Mouse (Mus musculus): Measurements from ENCODE around the gene Ndufb10. TPM values are rescaled to one million over a fixed set of nuclear protein-coding genes. Genes with fewer than 3 reads are reported as not detected.
A peak's percentile ranks its signal among the peaks of the same experiment; 100 is the strongest.

Ndufb10 gene
- polyA plus RNA-seq, 1 experiment: 106 TPM

DNA sequence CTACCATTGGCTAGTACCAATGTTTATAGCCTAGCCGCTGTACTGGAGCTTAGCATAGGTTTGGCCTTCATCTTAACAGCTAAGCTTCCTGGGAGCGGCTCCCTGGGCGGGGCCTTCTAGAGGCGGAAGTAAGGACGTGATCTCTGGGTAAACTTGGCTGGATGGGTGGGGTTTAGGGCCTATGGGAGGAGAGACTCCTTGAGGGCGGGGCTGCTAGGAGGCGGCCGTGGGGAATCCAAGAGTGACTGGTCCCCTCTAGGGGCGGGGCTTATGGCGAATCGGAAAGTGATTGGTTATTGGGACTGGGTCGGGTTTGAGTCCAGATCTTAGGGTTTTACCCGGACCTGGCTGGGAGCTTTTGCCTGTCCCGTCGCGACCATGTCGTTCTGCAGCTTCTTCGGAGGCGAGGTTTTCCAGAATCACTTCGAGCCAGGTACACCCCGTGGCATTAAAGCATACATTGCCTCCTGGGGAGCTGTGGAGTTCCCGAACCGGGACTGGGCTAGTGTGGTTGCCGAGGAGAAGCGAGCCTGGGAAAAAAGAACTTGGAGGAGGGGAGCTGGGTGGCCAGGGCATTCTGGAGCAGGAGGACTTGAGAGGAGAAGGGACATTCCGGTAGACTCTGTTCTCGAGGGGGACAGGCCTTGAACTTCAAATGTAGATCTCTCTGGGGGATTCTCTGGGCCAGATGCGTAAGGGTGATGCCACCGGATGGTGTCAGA lies 12.2 kb upstream of the Ndufb10 start, which contains the start of gene Msrb1:
Gene Msrb1 (plus strand): TSS at position 313 of the 722 bp plus-strand sequence.
- Histone ChIP-seq H3K9me3 (ENCODE audit: control insufficient read depth, low read length) (no peaks in the 10 kb centered on the region), H3K27me3 (ENCODE audit: control insufficient read depth) (no peaks in the 10 kb centered on the region), H3K36me3 (ENCODE audit: control insufficient read depth) (peaks cover 18% of the 10 kb centered on the region), H3K4me3 (replicated peaks) (peak within 1 kb of the TSS; percentile 87), H3K4me1 (ENCODE audit: control insufficient read depth) (peaks cover 40% of the 10 kb centered on the region)
- no peak for TF ChIP-seq TAL1 (IDR thresholded peaks at IDR 0.05; ENCODE audit: low read length)
- no peak for TF ChIP-seq GATA1 (IDR thresholded peaks at IDR 0.05; ENCODE audit: low read length)

DNA sequence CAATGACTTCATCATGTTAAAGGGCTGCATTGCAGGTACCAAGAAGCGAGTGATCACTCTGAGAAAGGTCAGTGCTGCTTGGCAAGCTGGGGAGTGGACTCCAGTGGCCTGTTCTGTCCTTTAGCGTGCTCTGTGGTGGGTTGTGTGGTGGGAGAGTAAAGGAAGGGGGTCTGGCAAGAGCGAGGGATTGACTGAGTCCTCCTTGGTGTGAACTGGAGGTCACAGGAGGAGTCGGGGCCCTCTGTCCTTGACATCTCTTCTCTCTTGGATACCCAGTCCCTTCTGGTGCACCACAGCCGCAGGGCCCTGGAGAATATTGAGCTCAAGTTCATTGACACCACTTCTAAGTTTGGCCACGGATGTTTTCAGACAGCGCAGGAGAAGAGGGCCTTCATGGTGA lies 11.2 kb upstream of the Ndufb10 start:
- no peaks in the 10 kb centered on the region for H3K27me3 ChIP-seq (ENCODE audit: control insufficient read depth)
- no peak for TF ChIP-seq GATA1 (IDR thresholded peaks at IDR 0.05; ENCODE audit: low read length)
- TF ChIP-seq TAL1 (IDR thresholded peaks at IDR 0.05; ENCODE audit: low read length): no peak
- H3K4me3 ChIP-seq (replicated peaks): peak overlapping the region; percentile 87
- no peaks in the 10 kb centered on the region for H3K9me3 ChIP-seq (ENCODE audit: control insufficient read depth, low read length)
- peaks cover 12% of the 10 kb centered on the region for H3K36me3 ChIP-seq (ENCODE audit: control insufficient read depth)
- peaks cover 40% of the 10 kb centered on the region for H3K4me1 ChIP-seq (ENCODE audit: control insufficient read depth)

DNA sequence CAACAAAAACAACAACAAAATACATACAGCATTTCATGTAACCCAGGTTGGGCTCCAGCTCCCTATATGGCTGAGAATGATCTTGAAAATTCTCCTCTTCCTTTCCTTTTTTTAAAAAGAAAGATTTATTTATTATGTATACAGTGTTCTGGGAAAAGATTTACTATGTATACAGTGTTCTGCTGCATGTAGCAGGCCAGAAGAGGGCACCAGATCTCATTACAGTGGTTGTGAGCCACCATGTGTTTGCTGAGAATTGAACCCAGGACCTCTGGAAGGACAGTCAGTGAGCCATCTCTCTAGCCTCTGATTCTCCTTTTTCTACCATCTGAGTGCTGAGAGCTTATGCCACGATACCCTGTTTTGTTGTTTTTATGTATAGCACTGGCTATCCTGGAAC lies 10.2 kb upstream of the Ndufb10 start:
- no peaks in the 10 kb centered on the region for H3K27me3 ChIP-seq (ENCODE audit: control insufficient read depth)
- H3K36me3 ChIP-seq (ENCODE audit: control insufficient read depth): peaks cover 4% of the 10 kb centered on the region
- no peak overlapping the region for H3K4me3 ChIP-seq (replicated peaks)
- peaks cover 37% of the 10 kb centered on the region for H3K4me1 ChIP-seq (ENCODE audit: control insufficient read depth)
- H3K9me3 ChIP-seq (ENCODE audit: control insufficient read depth, low read length): no peaks in the 10 kb centered on the region
- TF ChIP-seq TAL1 (IDR thresholded peaks at IDR 0.05; ENCODE audit: low read length) (no peak), GATA1 (IDR thresholded peaks at IDR 0.05; ENCODE audit: low read length) (no peak)

DNA sequence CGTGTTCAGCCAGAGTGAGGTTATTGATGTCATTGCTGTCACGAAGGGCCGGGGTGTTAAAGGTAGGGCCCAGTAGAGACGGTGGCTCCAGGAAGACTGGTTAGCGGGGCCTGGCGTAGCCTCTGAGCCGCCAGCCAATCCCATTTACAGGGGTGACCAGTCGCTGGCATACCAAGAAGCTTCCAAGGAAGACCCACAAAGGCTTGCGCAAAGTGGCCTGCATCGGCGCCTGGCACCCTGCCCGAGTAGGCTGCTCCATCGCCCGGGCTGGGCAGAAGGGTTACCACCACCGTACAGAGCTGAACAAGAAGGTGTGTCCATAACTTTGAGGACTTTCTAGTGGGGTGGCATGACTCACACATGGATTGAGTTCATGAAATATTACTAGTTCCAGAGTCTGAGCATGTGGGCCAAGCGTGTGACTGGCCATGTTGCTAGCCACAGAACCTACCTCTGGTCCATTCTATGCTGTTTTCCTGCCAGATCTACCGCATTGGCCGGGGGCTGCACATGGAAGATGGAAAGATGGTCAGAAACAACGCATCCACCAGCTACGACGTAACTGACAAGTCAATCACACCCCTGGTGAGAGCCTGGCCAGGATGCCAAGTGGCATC lies 9.3 kb upstream of the Ndufb10 start:
- Histone ChIP-seq H3K9me3 (ENCODE audit: control insufficient read depth, low read length) (no peaks in the 10 kb centered on the region), H3K4me1 (ENCODE audit: control insufficient read depth) (peaks cover 34% of the 10 kb centered on the region), H3K4me3 (replicated peaks) (no peak overlapping the region), H3K27me3 (ENCODE audit: control insufficient read depth) (no peaks in the 10 kb centered on the region), H3K36me3 (ENCODE audit: control insufficient read depth) (no peaks in the 10 kb centered on the region)
- TF ChIP-seq TAL1 (IDR thresholded peaks at IDR 0.05; ENCODE audit: low read length) (no peak), GATA1 (IDR thresholded peaks at IDR 0.05; ENCODE audit: low read length) (no peak)

DNA sequence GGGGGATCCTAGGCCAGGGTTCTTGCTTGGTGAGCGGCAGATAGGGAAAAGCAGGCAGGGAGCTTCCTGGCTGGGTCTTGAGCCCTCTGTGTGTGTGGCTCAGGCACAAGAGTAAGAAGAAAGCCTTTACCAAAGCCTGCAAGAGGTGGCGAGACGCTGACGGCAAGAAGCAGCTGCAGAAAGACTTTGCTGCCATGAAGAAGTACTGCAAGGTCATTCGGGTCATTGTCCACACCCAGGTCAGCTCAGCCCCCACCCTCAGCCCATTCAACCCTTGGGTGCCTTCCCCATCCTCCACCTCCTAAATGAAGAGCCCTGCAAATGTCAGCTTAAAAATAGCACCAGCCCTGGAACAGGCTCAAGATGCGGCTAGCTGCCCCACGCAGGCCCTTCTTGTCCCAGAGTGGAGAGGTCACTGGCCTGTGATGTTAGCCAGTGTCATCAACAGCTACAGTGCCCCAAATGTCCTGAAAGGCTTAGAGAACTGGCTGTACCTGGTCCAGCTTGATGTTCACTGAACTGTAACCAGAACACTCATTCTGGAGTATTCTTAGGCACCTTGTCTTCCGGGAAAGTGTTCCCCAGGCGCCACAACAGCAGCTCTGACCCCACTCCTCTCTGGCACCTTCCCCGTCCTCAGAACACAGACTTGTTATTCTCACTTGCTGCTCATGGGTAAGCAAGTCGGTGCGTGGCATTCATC lies 8.1 kb upstream of the Ndufb10 start:
- H3K4me3 ChIP-seq (replicated peaks): no peak overlapping the region
- H3K36me3 ChIP-seq (ENCODE audit: control insufficient read depth): no peaks in the 10 kb centered on the region
- no peaks in the 10 kb centered on the region for H3K9me3 ChIP-seq (ENCODE audit: control insufficient read depth, low read length)
- H3K27me3 ChIP-seq (ENCODE audit: control insufficient read depth): peaks cover 6% of the 10 kb centered on the region
- H3K4me1 ChIP-seq (ENCODE audit: control insufficient read depth): peaks cover 26% of the 10 kb centered on the region
- TF ChIP-seq TAL1 (IDR thresholded peaks at IDR 0.05; ENCODE audit: low read length): no peak
- TF ChIP-seq GATA1 (IDR thresholded peaks at IDR 0.05; ENCODE audit: low read length): no peak

- peaks cover 19% of the 10 kb centered on the region for H3K4me1 ChIP-seq (ENCODE audit: control insufficient read depth)
- no peaks in the 10 kb centered on the region for H3K36me3 ChIP-seq (ENCODE audit: control insufficient read depth)
- peaks cover 6% of the 10 kb centered on the region for H3K27me3 ChIP-seq (ENCODE audit: control insufficient read depth)
- no peak overlapping the region for H3K4me3 ChIP-seq (replicated peaks)
- TF ChIP-seq TAL1 (IDR thresholded peaks at IDR 0.05; ENCODE audit: low read length) (no peak), GATA1 (IDR thresholded peaks at IDR 0.05; ENCODE audit: low read length) (no peak)
- H3K9me3 ChIP-seq (ENCODE audit: control insufficient read depth, low read length): no peaks in the 10 kb centered on the region
Observed at GRCm38 (mm10) chr17:24730787-24731186, 6.5 kb upstream of the Ndufb10 start.

DNA sequence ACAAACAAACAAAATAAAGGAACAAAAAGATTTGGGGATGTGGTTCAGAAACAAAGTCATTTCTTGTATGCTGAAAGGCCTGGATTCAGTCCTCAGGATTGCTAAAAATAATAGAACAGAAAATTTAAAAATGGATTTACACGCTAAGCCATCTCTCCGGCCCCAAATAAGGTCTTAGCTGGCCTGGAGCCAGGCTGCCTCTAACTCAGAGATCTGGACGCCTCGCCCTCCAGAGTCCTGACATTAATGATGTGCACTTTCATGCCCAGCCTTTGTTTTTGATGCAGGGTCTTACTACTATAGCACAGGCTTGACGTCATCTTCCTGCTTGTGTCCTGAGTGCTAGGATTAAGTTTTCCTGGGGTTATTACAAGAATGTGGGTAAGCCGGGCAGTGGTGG lies 4.8 kb upstream of the Ndufb10 start:
- peaks cover 17% of the 10 kb centered on the region for H3K4me1 ChIP-seq (ENCODE audit: control insufficient read depth)
- peaks cover 6% of the 10 kb centered on the region for H3K27me3 ChIP-seq (ENCODE audit: control insufficient read depth)
- H3K9me3 ChIP-seq (ENCODE audit: control insufficient read depth, low read length): no peaks in the 10 kb centered on the region
- H3K36me3 ChIP-seq (ENCODE audit: control insufficient read depth): no peaks in the 10 kb centered on the region
- no peak overlapping the region for H3K4me3 ChIP-seq (replicated peaks)
- no peak for TF ChIP-seq GATA1 (IDR thresholded peaks at IDR 0.05; ENCODE audit: low read length)
- TF ChIP-seq TAL1 (IDR thresholded peaks at IDR 0.05; ENCODE audit: low read length): no peak

- no peak overlapping the region for H3K4me3 ChIP-seq (replicated peaks)
- TF ChIP-seq TAL1 (IDR thresholded peaks at IDR 0.05; ENCODE audit: low read length) (no peak), GATA1 (IDR thresholded peaks at IDR 0.05; ENCODE audit: low read length) (no peak)
- H3K36me3 ChIP-seq (ENCODE audit: control insufficient read depth): no peaks in the 10 kb centered on the region
- H3K27me3 ChIP-seq (ENCODE audit: control insufficient read depth): peaks cover 6% of the 10 kb centered on the region
- no peaks in the 10 kb centered on the region for H3K9me3 ChIP-seq (ENCODE audit: control insufficient read depth, low read length)
- H3K4me1 ChIP-seq (ENCODE audit: control insufficient read depth): peaks cover 23% of the 10 kb centered on the region
Observed at GRCm38 (mm10) chr17:24728184-24728583, 3.9 kb upstream of the Ndufb10 start.

DNA sequence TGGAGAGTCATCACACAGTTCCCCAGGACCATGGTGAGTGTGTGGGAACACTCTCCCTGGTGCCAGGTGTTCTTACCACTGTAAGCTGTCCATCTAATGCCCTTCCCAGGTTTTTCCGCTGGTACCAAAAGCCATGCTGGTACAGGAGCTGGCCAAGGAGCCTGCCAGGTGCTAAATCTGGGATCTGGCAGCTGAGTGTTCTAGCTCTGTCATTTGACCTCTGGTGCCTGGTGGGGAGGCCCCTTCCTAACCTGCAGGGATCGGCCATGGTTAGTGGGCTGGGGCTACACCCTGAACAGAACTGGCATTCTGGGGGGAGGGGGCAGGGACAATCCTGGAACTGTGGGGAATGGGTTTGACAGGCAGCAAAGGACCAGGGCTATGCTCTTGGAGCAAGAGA lies 3.3 kb upstream of the Ndufb10 start, which contains the start of gene Rpl3l:
Gene Rpl3l (plus strand): TSS at position 203 of the 400 bp plus-strand sequence.
- H3K9me3 ChIP-seq (ENCODE audit: control insufficient read depth, low read length): no peaks in the 10 kb centered on the region
- peaks cover 29% of the 10 kb centered on the region for H3K4me1 ChIP-seq (ENCODE audit: control insufficient read depth)
- peaks cover 2% of the 10 kb centered on the region for H3K36me3 ChIP-seq (ENCODE audit: control insufficient read depth)
- TF ChIP-seq GATA1 (IDR thresholded peaks at IDR 0.05; ENCODE audit: low read length) (no peak), TAL1 (IDR thresholded peaks at IDR 0.05; ENCODE audit: low read length) (no peak)
- peaks cover 6% of the 10 kb centered on the region for H3K27me3 ChIP-seq (ENCODE audit: control insufficient read depth)
- H3K4me3 ChIP-seq (replicated peaks): no peak within 1 kb of the TSS
